Comparison of ENCODE assay signal across 11 mouse cellular contexts in genomic region chr3:144669944-144670874, GRCm38 (mm10). TPM values are rescaled to one million over a fixed set of nuclear protein-coding genes. Genes with fewer than 3 reads are reported as not detected.
DNase-seq lines count a peak whose midpoint lies in the region; ATAC-seq and TF ChIP-seq lines count a peak whose summit lies in the region.
"Had no signal": no experiment of that assay in that cellular context is flagged by ENCODE, and none has a peak within 500 bp of the region (broad histone marks: within the 10 kb centered on the region; RNA-seq: fewer than 3 reads in every experiment).

No protein-coding gene starts in this region.

- peaks cover 11% of the 10 kb centered on the region for H3K4me1 ChIP-seq in heart, embryonic 12.5 days (replicated peaks)
- H3K4me1 ChIP-seq in stomach, embryonic 14.5 days (ENCODE audit: control insufficient read depth, insufficient read depth, low read length): no peaks in the 10 kb centered on the region
- H3K4me1 ChIP-seq in stomach, postnatal 0 days (replicated peaks; ENCODE audit: control insufficient read depth, insufficient read depth): no peaks in the 10 kb centered on the region
- peaks cover 83% of the 10 kb centered on the region for H3K4me1 ChIP-seq in liver, embryonic 12.5 days

- peak; percentile 95 for ATAC-seq in heart, embryonic 12.5 days (ENCODE audit: insufficient number of reproducible peaks, low FRiP score)
- peak; percentile 85; the same call in 1 of the 2 replicates for ATAC-seq in stomach, embryonic 14.5 days (ENCODE audit: insufficient number of reproducible peaks, insufficient read depth, low FRiP score, low read depth)
- no peak for ATAC-seq in stomach, postnatal 0 days (ENCODE audit: low FRiP score, low TSS enrichment)
- ATAC-seq in liver, embryonic 12.5 days: peak; percentile 98

- no peak for TF ChIP-seq CTCF in stomach, postnatal 0 days (IDR thresholded peaks at IDR 0.05; ENCODE audit: low read depth)

- 0 out of 2 replicates have a peak, but pooled peaks cover 3% of the 10 kb centered on the region for H3K27me3 ChIP-seq in heart, embryonic 12.5 days (replicated peaks)
- H3K27me3 ChIP-seq in stomach, embryonic 14.5 days (ENCODE audit: control insufficient read depth, insufficient read depth, low read length): no peaks in the 10 kb centered on the region
- H3K27me3 ChIP-seq in stomach, postnatal 0 days (ENCODE audit: control insufficient read depth, insufficient read depth, low read length): no peaks in the 10 kb centered on the region
- H3K27me3 ChIP-seq in liver, embryonic 12.5 days (replicated peaks): no peaks in the 10 kb centered on the region

- H3K36me3 ChIP-seq in heart, embryonic 12.5 days: no peaks in the 10 kb centered on the region
- H3K36me3 ChIP-seq in stomach, embryonic 14.5 days (ENCODE audit: control insufficient read depth, insufficient read depth, low read length): no peaks in the 10 kb centered on the region
- H3K36me3 ChIP-seq in stomach, postnatal 0 days (ENCODE audit: control insufficient read depth, insufficient read depth, low read length): no peaks in the 10 kb centered on the region
- H3K36me3 ChIP-seq in liver, embryonic 12.5 days: no peaks in the 10 kb centered on the region

- peak overlapping the region; percentile 13; the same call in 1 of the 2 replicates for H3K27ac ChIP-seq in heart, embryonic 12.5 days (ENCODE audit: poor library complexity, severe bottlenecking)
- no peak overlapping the region for H3K27ac ChIP-seq in stomach, embryonic 14.5 days (ENCODE audit: low read length)
- no peak overlapping the region for H3K27ac ChIP-seq in stomach, postnatal 0 days (replicated peaks)
- peak overlapping the region; percentile 98 for H3K27ac ChIP-seq in liver, embryonic 12.5 days

- WGBS in heart, embryonic 12.5 days: 40% methylated on average over 14 of the region's 14 CpGs
- WGBS in stomach, embryonic 14.5 days: 68% methylated on average over 14 of the region's 14 CpGs
- 68% methylated on average over 14 of the region's 14 CpGs for WGBS in stomach, postnatal 0 days
- WGBS in liver, embryonic 12.5 days (ENCODE audit: insufficient replicate concordance): 25% methylated on average over 14 of the region's 14 CpGs

- no peak overlapping the region for H3K9ac ChIP-seq in heart, embryonic 12.5 days
- no peak overlapping the region for H3K9ac ChIP-seq in stomach, embryonic 14.5 days (replicated peaks; ENCODE audit: low read depth, low read length)
- no peak overlapping the region for H3K9ac ChIP-seq in stomach, postnatal 0 days (ENCODE audit: low read length)
- peak overlapping the region; percentile 64 for H3K9ac ChIP-seq in liver, embryonic 12.5 days

- no peak overlapping the region for H3K4me2 ChIP-seq in heart, embryonic 12.5 days
- H3K4me2 ChIP-seq in stomach, embryonic 14.5 days (replicated peaks; ENCODE audit: low read depth, low read length): no peak overlapping the region
- no peak overlapping the region for H3K4me2 ChIP-seq in stomach, postnatal 0 days (replicated peaks; ENCODE audit: low read depth)
- peak overlapping the region; percentile 66 for H3K4me2 ChIP-seq in liver, embryonic 12.5 days

- DNase-seq in heart, postnatal 14 days: no peak
- DNase-seq in stomach, postnatal 0 days (ENCODE audit: low spot score): no peak
- no peak for DNase-seq in neural tube, embryonic 10.5 days (ENCODE audit: extremely low spot score, low spot score)
- DNase-seq in ovary, postnatal 10 days (ENCODE audit: low spot score): no peak
- DNase-seq in thymus, postnatal 14 days: no peak
- DNase-seq: adrenal gland, adult 8-10 months; gastrocnemius, postnatal 10 days; kidney, postnatal 14 days had no signal

- intact Hi-C loops in heart, postnatal 14 days (cut with DNase I): no loop called here

- no peak for TF ChIP-seq EP300 in stomach, postnatal 0 days (optimal IDR thresholded peaks at IDR 0.05)

- no peak overlapping the region for H3K4me3 ChIP-seq in heart, embryonic 12.5 days
- no peak overlapping the region for H3K4me3 ChIP-seq in stomach, embryonic 14.5 days (ENCODE audit: low read depth, low read length)
- H3K4me3 ChIP-seq in stomach, postnatal 0 days (ENCODE audit: low read depth, low read length): no peak overlapping the region
- peak overlapping the region; percentile 28; the same call in 1 of the 2 replicates for H3K4me3 ChIP-seq in liver, embryonic 12.5 days

- H3K9me3 ChIP-seq in heart, embryonic 12.5 days (replicated peaks): no peaks in the 10 kb centered on the region
- no peaks in the 10 kb centered on the region for H3K9me3 ChIP-seq in stomach, embryonic 14.5 days (ENCODE audit: control insufficient read depth, low read depth, low read length)
- H3K9me3 ChIP-seq in stomach, postnatal 0 days (ENCODE audit: control insufficient read depth, low read length): no peaks in the 10 kb centered on the region
- no peaks in the 10 kb centered on the region for H3K9me3 ChIP-seq in liver, embryonic 12.5 days (replicated peaks)

RNA-seq across cellular contexts. Expression of gene Sh3glb1, which starts 49.9 kb away (rescaled TPM):
- polyA plus RNA-seq in heart, embryonic 12.5 days (2016; fragmentation: Nextera tagmentation; extraction: Ambion mirVana): 145 and 147 TPM in 2 replicates
- 100 to 1,000 TPM; 292 to 300 TPM for total RNA-seq in heart, postnatal 14 days (2021)
- polyA plus RNA-seq in stomach, embryonic 14.5 days (2014; fragmentation: Nextera tagmentation; extraction: Ambion mirVana): 93.8 and 100 TPM in 2 replicates
- polyA plus RNA-seq in stomach, postnatal 0 days (2015; fragmentation: Nextera tagmentation; extraction: Ambion mirVana): 125 and 130 TPM in 2 replicates
- 88.6 and 88.7 TPM in 2 replicates for polyA plus RNA-seq in liver, embryonic 12.5 days (2016; fragmentation: Nextera tagmentation; extraction: Ambion mirVana)

Comparison
In these comparisons a context has a peak if more than half of its experiments do, and no peak if none do; other contexts are left out.
1. H3K27ac ChIP-seq: peak in heart, embryonic 12.5 days (single experiment) and liver, embryonic 12.5 days (single experiment); none in stomach, embryonic 14.5 days (single experiment) and stomach, postnatal 0 days (single experiment).